Mouse (Mus musculus): ENCODE data around the gene Ntm. TPM values are rescaled to one million over a fixed set of nuclear protein-coding genes. Genes with fewer than 3 reads are reported as not detected.
A peak's percentile ranks its signal among the peaks of the same experiment; 100 is the strongest.

Gene Ntm
- polyA plus RNA-seq, 1 experiment from 2014 or later = 267 TPM

DNA sequence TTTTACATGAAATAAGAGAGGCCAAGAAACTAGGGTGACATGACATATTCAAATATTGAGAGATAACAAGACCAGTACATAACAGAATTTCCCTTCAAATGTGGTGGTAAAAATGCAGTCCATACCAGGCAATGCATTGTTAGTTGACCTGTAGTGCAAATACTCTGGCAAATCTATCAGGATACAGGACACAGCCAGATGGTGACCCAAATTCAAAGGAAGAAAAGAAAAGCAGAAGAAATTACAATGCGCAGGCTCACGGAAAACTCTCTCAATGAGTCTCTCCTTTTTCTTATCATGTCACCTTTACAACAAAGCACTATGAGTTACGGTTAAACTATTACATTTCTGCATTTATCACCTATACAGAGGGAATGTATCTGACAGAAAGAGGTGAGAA is 664.6 kb downstream of the Ntm start:
- WGBS = 68% methylated on average over 3 of the region's 3 CpGs
- no peak for ATAC-seq
- H3K9me3 ChIP-seq (replicated peaks; ENCODE audit: control insufficient read depth, low read length, poor library complexity, severe bottlenecking) = no peaks in the 10 kb centered on the region
- no peaks in the 10 kb centered on the region for H3K4me1 ChIP-seq (ENCODE audit: control insufficient read depth, insufficient read depth, low read length)
- H3K4me3 ChIP-seq (ENCODE audit: low read depth, low read length) = no peak overlapping the region
- H3K27ac ChIP-seq (ENCODE audit: low read length) = no peak overlapping the region
- no peak overlapping the region for H3K4me2 ChIP-seq (ENCODE audit: low read length)
- no peaks in the 10 kb centered on the region for H3K27me3 ChIP-seq (ENCODE audit: control insufficient read depth, insufficient read depth, low read depth, low read length)
- no peak overlapping the region for H3K9ac ChIP-seq (ENCODE audit: low read depth, low read length)
- H3K36me3 ChIP-seq (ENCODE audit: control insufficient read depth, insufficient read depth, low read length) = no peaks in the 10 kb centered on the region

DNA sequence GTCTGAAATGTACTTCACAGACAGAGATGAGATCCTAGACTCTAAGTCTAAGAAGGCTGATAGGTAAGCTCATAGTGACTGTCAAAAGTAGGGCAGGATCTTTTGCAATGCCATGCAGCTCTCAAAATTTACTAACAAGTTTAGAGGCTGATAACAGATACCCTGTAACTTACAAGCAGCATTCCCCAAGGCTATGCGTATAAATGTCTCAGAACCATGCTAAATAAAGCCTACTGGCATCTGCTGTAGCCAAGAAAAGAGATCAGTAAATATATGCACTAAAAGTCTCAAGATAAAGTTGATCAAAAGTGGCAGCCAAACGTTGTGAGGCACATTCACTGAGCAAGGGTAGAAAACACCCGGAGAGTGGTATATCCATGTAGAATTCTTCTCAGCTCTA is 666.2 kb downstream of the Ntm start:
- H3K9me3 ChIP-seq (replicated peaks; ENCODE audit: control insufficient read depth, low read length, poor library complexity, severe bottlenecking) = no peaks in the 10 kb centered on the region
- H3K4me2 ChIP-seq (ENCODE audit: low read length) = no peak overlapping the region
- ATAC-seq = no peak
- no peaks in the 10 kb centered on the region for H3K36me3 ChIP-seq (ENCODE audit: control insufficient read depth, insufficient read depth, low read length)
- H3K9ac ChIP-seq (ENCODE audit: low read depth, low read length) = no peak overlapping the region
- no peak overlapping the region for H3K27ac ChIP-seq (ENCODE audit: low read length)
- 88% methylated on average over 3 of the region's 3 CpGs for WGBS
- no peak overlapping the region for H3K4me3 ChIP-seq (ENCODE audit: low read depth, low read length)
- H3K4me1 ChIP-seq (ENCODE audit: control insufficient read depth, insufficient read depth, low read length) = no peaks in the 10 kb centered on the region
- H3K27me3 ChIP-seq (ENCODE audit: control insufficient read depth, insufficient read depth, low read depth, low read length) = no peaks in the 10 kb centered on the region

DNA sequence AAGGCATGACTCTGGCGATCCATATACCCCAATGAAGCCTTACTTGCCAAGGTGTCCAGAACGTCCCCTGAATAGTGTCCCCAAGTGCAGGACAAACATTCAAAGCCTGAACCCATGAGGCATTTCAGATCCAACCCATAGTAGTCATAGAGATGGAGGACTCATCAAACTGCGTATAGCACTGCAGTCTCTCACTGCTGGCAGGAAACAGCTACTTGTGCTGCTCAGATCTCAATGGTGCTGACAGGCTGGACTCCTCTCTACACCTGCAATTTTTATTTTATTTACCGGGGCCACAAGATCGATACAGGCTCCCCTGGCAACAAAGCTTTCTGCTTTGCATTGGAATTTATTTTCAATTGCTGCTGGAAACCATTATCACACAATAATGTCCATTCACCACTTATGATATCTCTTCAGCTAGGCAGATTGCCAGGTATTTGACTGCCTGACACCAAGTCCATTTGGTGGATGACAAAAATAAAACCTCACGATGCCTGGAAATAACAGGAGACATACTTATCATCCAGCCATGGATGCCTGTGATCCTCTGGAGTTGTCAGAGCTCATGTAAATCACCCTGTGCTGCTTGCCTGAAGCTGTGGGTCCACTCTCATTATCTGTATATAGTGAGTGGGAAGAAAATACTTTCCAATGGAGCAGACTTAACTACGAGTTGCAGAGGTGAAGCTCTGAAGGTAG is 674.8 kb downstream of the Ntm start:
- Histone ChIP-seq H3K27ac (ENCODE audit: low read length) (no peak overlapping the region), H3K9ac (ENCODE audit: low read depth, low read length) (no peak overlapping the region), H3K4me3 (ENCODE audit: low read depth, low read length) (no peak overlapping the region), H3K4me2 (ENCODE audit: low read length) (no peak overlapping the region), H3K4me1 (ENCODE audit: control insufficient read depth, insufficient read depth, low read length) (peaks cover 4% of the 10 kb centered on the region), H3K27me3 (ENCODE audit: control insufficient read depth, insufficient read depth, low read depth, low read length) (no peaks in the 10 kb centered on the region), H3K36me3 (ENCODE audit: control insufficient read depth, insufficient read depth, low read length) (no peaks in the 10 kb centered on the region), H3K9me3 (replicated peaks; ENCODE audit: control insufficient read depth, low read length, poor library complexity, severe bottlenecking) (no peaks in the 10 kb centered on the region)
- ATAC-seq = no peak
- 84% methylated on average over 7 of the region's 7 CpGs for WGBS

DNA sequence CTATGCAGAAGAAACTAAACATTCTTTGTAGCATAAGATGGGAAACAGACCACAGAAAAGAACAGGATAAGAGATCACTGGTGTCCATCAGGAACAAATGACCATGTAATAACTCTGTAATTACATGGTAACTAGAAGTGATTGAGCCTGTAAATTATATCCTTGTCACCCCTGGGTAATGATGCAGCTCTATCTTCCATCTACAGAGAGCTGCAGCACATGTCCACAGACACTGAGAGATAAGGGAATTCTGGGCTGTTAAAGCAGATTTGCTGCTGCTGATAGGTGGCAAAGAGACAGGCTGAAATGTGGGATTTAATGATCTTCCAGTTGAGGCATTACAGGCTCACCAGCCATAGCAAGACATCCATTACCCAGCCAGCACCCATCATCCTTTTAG is 677.8 kb downstream of the Ntm start:
- peaks cover 4% of the 10 kb centered on the region for H3K4me1 ChIP-seq (ENCODE audit: control insufficient read depth, insufficient read depth, low read length)
- no peak for ATAC-seq
- H3K4me3 ChIP-seq (ENCODE audit: low read depth, low read length) = no peak overlapping the region
- H3K4me2 ChIP-seq (ENCODE audit: low read length) = no peak overlapping the region
- no peaks in the 10 kb centered on the region for H3K36me3 ChIP-seq (ENCODE audit: control insufficient read depth, insufficient read depth, low read length)
- no peaks in the 10 kb centered on the region for H3K27me3 ChIP-seq (ENCODE audit: control insufficient read depth, insufficient read depth, low read depth, low read length)
- no peak overlapping the region for H3K9ac ChIP-seq (ENCODE audit: low read depth, low read length)
- no peaks in the 10 kb centered on the region for H3K9me3 ChIP-seq (replicated peaks; ENCODE audit: control insufficient read depth, low read length, poor library complexity, severe bottlenecking)
- H3K27ac ChIP-seq (ENCODE audit: low read length) = no peak overlapping the region

DNA sequence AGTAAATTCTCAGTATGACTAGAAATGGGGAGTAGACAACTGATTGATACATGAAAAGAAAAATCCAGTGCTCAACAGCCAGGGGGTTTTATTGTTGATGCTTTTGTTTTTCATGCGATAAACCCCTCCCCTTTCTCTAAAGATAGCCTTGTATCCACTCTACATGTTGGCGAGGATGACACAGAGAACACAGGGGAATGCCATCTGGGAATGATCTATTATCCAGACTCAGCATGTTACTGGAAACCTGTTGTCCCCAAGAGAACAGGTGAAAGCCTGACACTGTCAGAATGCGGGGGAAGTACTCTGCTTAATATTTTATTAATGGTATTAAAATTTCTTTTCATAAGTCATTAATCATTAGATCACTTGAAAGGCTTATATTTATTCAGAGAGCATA is 690.1 kb downstream of the Ntm start:
- peaks cover 10% of the 10 kb centered on the region for H3K4me1 ChIP-seq (ENCODE audit: control insufficient read depth, insufficient read depth, low read length)
- no peaks in the 10 kb centered on the region for H3K36me3 ChIP-seq (ENCODE audit: control insufficient read depth, insufficient read depth, low read length)
- no peak overlapping the region for H3K4me3 ChIP-seq (ENCODE audit: low read depth, low read length)
- H3K27me3 ChIP-seq (ENCODE audit: control insufficient read depth, insufficient read depth, low read depth, low read length) = no peaks in the 10 kb centered on the region
- WGBS = 73% methylated on average over 3 of the region's 3 CpGs
- no peak overlapping the region for H3K4me2 ChIP-seq (ENCODE audit: low read length)
- H3K9ac ChIP-seq (ENCODE audit: low read depth, low read length) = no peak overlapping the region
- H3K27ac ChIP-seq (ENCODE audit: low read length) = no peak overlapping the region
- no peaks in the 10 kb centered on the region for H3K9me3 ChIP-seq (replicated peaks; ENCODE audit: control insufficient read depth, low read length, poor library complexity, severe bottlenecking)
- no peak for ATAC-seq

DNA sequence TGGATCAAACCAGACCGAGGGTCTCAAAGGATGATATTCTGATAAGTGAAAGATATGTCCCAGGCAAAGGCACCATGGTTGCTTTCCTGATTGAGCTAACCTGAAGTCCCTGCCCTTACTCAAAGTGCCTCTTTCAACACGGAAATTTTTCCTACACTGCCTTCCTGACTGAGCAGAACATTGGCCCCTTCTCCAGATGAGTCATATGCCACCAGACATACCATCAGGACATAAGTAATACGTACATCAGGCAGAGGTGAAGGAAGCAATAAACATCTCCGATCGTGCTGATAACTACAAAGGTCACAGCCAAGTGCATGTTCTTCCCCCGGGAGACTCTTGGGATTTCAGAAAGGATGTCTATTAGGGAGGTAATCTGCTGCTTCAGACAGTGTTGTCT is 693.0 kb downstream of the Ntm start:
- no peak overlapping the region for H3K9ac ChIP-seq (ENCODE audit: low read depth, low read length)
- H3K4me1 ChIP-seq (ENCODE audit: control insufficient read depth, insufficient read depth, low read length) = peaks cover 22% of the 10 kb centered on the region
- no peaks in the 10 kb centered on the region for H3K9me3 ChIP-seq (replicated peaks; ENCODE audit: control insufficient read depth, low read length, poor library complexity, severe bottlenecking)
- 90% methylated on average over 6 of the region's 6 CpGs for WGBS
- no peak for ATAC-seq
- no peak overlapping the region for H3K27ac ChIP-seq (ENCODE audit: low read length)
- H3K27me3 ChIP-seq (ENCODE audit: control insufficient read depth, insufficient read depth, low read depth, low read length) = no peaks in the 10 kb centered on the region
- H3K4me2 ChIP-seq (ENCODE audit: low read length) = no peak overlapping the region
- no peaks in the 10 kb centered on the region for H3K36me3 ChIP-seq (ENCODE audit: control insufficient read depth, insufficient read depth, low read length)
- no peak overlapping the region for H3K4me3 ChIP-seq (ENCODE audit: low read depth, low read length)

DNA sequence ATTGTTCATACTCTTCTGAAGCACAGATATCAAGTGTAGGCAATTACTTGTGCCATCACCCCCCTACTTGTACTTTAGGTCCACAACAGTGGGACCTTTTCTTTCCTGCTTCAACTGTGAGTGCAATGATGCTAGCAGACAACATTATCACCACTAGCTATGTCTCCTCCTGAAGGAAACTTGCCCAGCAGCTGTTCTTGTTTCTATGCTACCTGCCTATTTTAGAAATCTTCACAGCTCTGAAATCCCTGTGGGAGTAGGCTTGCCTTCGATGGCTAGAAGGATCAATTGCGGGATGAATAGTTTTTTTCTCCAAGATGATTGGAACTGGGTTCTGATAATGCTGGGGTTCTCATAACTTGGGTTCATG is 693.7 kb downstream of the Ntm start:
- WGBS = 89% methylated on average over 2 of the region's 2 CpGs

DNA sequence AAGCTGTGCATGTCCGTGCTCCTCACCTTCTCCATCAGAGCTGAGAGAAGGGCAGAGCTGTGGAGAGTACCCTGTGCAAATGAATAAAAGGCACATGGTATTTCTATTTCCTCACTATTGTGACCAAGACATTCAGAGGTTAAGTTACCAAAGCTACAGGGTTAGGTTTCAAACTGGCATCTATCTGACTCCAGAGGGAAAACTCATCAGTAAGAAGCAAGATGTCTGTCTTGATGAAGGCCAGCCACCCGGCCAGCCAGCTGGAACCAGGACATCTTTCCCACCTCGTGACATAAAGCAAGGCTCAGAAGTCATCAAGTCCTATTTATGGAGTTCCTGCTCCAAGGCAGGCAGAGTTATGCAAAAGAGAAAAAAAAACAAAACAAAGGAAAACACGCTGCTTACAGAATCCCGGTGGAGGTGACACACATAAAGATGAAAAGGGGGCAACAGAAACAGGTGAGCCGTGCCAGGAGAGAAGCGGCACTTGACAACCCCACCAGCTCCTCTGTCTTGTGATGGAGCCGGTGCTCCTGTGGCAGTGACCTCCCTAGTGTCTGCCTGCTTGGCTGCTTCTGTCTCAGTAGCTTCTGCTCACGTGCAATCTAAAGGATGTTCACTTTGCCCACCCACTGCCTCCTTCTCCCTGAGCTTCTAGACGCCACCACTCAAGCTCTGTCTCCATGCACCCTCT is 694.2 kb downstream of the Ntm start:
- Histone ChIP-seq H3K36me3 (ENCODE audit: control insufficient read depth, insufficient read depth, low read length) (no peaks in the 10 kb centered on the region), H3K4me1 (ENCODE audit: control insufficient read depth, insufficient read depth, low read length) (peaks cover 22% of the 10 kb centered on the region), H3K9me3 (replicated peaks; ENCODE audit: control insufficient read depth, low read length, poor library complexity, severe bottlenecking) (no peaks in the 10 kb centered on the region), H3K9ac (ENCODE audit: low read depth, low read length) (0 out of 2 replicates have a peak overlapping the region, but pooled peaks have one; percentile 28), H3K27me3 (ENCODE audit: control insufficient read depth, insufficient read depth, low read depth, low read length) (no peaks in the 10 kb centered on the region), H3K4me3 (ENCODE audit: low read depth, low read length) (no peak overlapping the region), H3K27ac (ENCODE audit: low read length) (peak overlapping the region; percentile 13; the same call in 1 of the 2 replicates), H3K4me2 (ENCODE audit: low read length) (no peak overlapping the region)
- WGBS = 74% methylated on average over 10 of the region's 10 CpGs
- ATAC-seq = no peak

More for the DNA sequence above, 693.7 kb downstream of the Ntm start:
- no peak for ATAC-seq
- Histone ChIP-seq H3K4me3 (ENCODE audit: low read depth, low read length) (no peak overlapping the region), H3K27ac (ENCODE audit: low read length) (no peak overlapping the region), H3K9me3 (replicated peaks; ENCODE audit: control insufficient read depth, low read length, poor library complexity, severe bottlenecking) (no peaks in the 10 kb centered on the region), H3K9ac (ENCODE audit: low read depth, low read length) (no peak overlapping the region), H3K36me3 (ENCODE audit: control insufficient read depth, insufficient read depth, low read length) (no peaks in the 10 kb centered on the region), H3K27me3 (ENCODE audit: control insufficient read depth, insufficient read depth, low read depth, low read length) (no peaks in the 10 kb centered on the region), H3K4me1 (ENCODE audit: control insufficient read depth, insufficient read depth, low read length) (peaks cover 22% of the 10 kb centered on the region), H3K4me2 (ENCODE audit: low read length) (no peak overlapping the region)

DNA sequence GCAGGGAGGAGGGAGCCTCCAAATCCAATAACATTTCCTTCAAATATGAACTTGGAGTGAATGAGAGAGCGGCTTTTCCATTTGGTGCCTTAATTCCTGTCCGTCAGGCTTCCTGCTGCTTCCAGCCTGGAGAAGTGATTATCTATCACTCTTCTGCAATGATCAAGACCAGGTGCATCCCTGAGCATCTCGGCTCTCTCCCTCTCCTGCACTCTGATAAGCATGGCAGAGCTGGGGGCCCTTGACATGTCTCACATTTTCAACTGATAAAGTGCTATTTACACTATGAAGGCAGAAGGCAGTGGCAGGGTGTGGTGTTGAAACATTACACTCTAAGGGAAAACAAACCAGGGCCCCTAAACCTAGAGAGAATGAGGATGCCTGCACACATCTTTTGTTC is 695.3 kb downstream of the Ntm start:
- no peak for ATAC-seq
- no peak overlapping the region for H3K9ac ChIP-seq (ENCODE audit: low read depth, low read length)
- peak overlapping the region; percentile 4; the same call in 1 of the 2 replicates for H3K27ac ChIP-seq (ENCODE audit: low read length)
- WGBS = 29% methylated on average over 3 of the region's 3 CpGs
- peaks cover 24% of the 10 kb centered on the region for H3K4me1 ChIP-seq (ENCODE audit: control insufficient read depth, insufficient read depth, low read length)
- no peaks in the 10 kb centered on the region for H3K27me3 ChIP-seq (ENCODE audit: control insufficient read depth, insufficient read depth, low read depth, low read length)
- no peak overlapping the region for H3K4me2 ChIP-seq (ENCODE audit: low read length)
- H3K9me3 ChIP-seq (replicated peaks; ENCODE audit: control insufficient read depth, low read length, poor library complexity, severe bottlenecking) = no peaks in the 10 kb centered on the region
- no peaks in the 10 kb centered on the region for H3K36me3 ChIP-seq (ENCODE audit: control insufficient read depth, insufficient read depth, low read length)
- H3K4me3 ChIP-seq (ENCODE audit: low read depth, low read length) = no peak overlapping the region
